Mouse (Mus musculus) mouse trophoblast stem cell (cell line): ENCODE measurements around the gene Vmn2r67.
"Not testable (repeated sequence)": the region's sequence is repeated elsewhere in the genome, so short reads cannot be mapped to it uniquely, and the experiment has no call there.

Experiments used
- in situ Hi-C, 2 experiments: fragments of 300-500 bp; cut with MseI, MboI; formaldehyde crosslinking; loops; 2 replicates in 1 of 2; 3 replicates in 1 of 2; pipeline ENCODE4 v1.15.1; 2025

Vmn2r67 gene

GRCm38 (mm10) chr7:85155898-85156297 lies at the start of gene Vmn2r67:
Gene Vmn2r67 (minus strand): TSS chr7:85155998.
- in situ Hi-C loops: no loop called here

- in situ Hi-C loops: not testable (repeated sequence)
Observed at GRCm38 (mm10) chr7:85104531-85104930, 51.3 kb downstream of the Vmn2r67 start.
